Mouse (Mus musculus) kidney, postnatal 0 days (tissue): ENCODE data around the gene Rbmxl1. TPM values are rescaled to one million over a fixed set of nuclear protein-coding genes. Genes with fewer than 3 reads are reported as not detected.
"Not testable (repeated sequence)": the region's sequence is repeated elsewhere in the genome, so short reads cannot be mapped to it uniquely, and the experiment has no call there.

Experiments used
- ATAC-seq: fragments of 200-750 bp; cut with Nextera tagmentation; replicated peaks from 2 replicates; pipeline ENCODE4 v1.8.0; 2017; ENCODE audit warnings: low read depth, moderate number of reproducible peaks, moderate TSS enrichment, moderate library complexity; ENCODE audit not compliant: low FRiP score
- DNase-seq: peaks from one replicate; pipeline ENCODE4 v3.0.0-alpha.2; 2016; ENCODE audit warnings: low spot score
- H3K27ac ChIP-seq: fragments of 300-500 bp; sonication (generic); 2 replicates; pipeline ENCODE4 v1.5.1; 2014; ENCODE audit warnings: mild to moderate bottlenecking
- H3K27me3 ChIP-seq: fragments of 300-500 bp; sonication (generic); 2 replicates; pipeline ENCODE4 v1.6.1; 2014; ENCODE audit warnings: low read length, mixed read lengths; ENCODE audit not compliant: insufficient read depth
- H3K36me3 ChIP-seq: fragments of 300-500 bp; sonication (generic); 2 replicates; pipeline ENCODE4 v1.6.1; 2014; ENCODE audit warnings: low read length, mixed read lengths; ENCODE audit not compliant: insufficient read depth
- H3K4me1 ChIP-seq: fragments of 300-500 bp; sonication (generic); replicated peaks from 2 replicates; pipeline ENCODE4 v1.6.1; 2014; ENCODE audit warnings: antibody characterized with exemption, low read length, mixed read lengths; ENCODE audit not compliant: insufficient read depth
- H3K4me2 ChIP-seq: fragments of 300-500 bp; sonication (generic); 2 replicates; pipeline ENCODE4 v1.6.1; 2014; ENCODE audit warnings: mild to moderate bottlenecking, low read length, moderate library complexity, mixed read lengths
- H3K4me3 ChIP-seq: fragments of 300-500 bp; sonication (generic); replicated peaks from 2 replicates; pipeline ENCODE4 v1.5.1; 2014; ENCODE audit warnings: low read depth, low read length
- H3K9ac ChIP-seq: fragments of 300-500 bp; sonication (generic); 2 replicates; pipeline ENCODE4 v1.6.1; 2014; ENCODE audit warnings: low read depth, low read length
- H3K9me3 ChIP-seq: fragments of 300-500 bp; sonication (generic); replicated peaks from 2 replicates; pipeline ENCODE4 v1.6.1; 2016; ENCODE audit warnings: low read length, inconsistent platforms, mixed read lengths
- CTCF ChIP-seq: IDR thresholded peaks from 2 replicates; pipeline ENCODE4 v1.5.1; 2016; ENCODE audit warnings: antibody characterized with exemption, low read depth, mild to moderate bottlenecking, moderate library complexity
- WGBS: fragments of 180-500 bp; shearing (Covaris S2); extraction: QIAGEN DNeasy Blood & Tissue Kit; methylation state at CpG from one replicate; pipeline ENCODE4 v1.1.7; 2014; 5-methylcytosine and 5-hydroxymethylcytosine counted together
- polyA plus RNA-seq: library from polyadenylated mRNA; unstranded; fragments of >200 nt; fragmentation: Nextera tagmentation; extraction: Ambion mirVana; gene quantifications from 2 replicates; pipeline ENCODE4 v1.2.1, GENCODE M21; 2015

Rbmxl1 gene
- polyA plus RNA-seq, 1 experiment from 2014 or later, result 150 TPM

- Histone ChIP-seq H3K27me3 (no peaks in the 10 kb centered on the region), H3K4me3 (no peak overlapping the region), H3K36me3 (no peaks in the 10 kb centered on the region), H3K9me3 (no peaks in the 10 kb centered on the region), H3K4me2 (no peak overlapping the region), H3K27ac (no peak overlapping the region), H3K9ac (no peak overlapping the region), H3K4me1 (no peaks in the 10 kb centered on the region)
- WGBS, result 18% methylated on average over 2 of the region's 2 CpGs
- DNase-seq, result no peak
- no peak for ATAC-seq
- no peak for TF ChIP-seq CTCF
Observed at GRCm38 (mm10) chr8:78544545-78544944, 35.8 kb upstream of the Rbmxl1 start.

GRCm38 (mm10) chr8:78543621-78544020 lies 34.9 kb upstream of the Rbmxl1 start:
- no peak for TF ChIP-seq CTCF
- H3K27ac ChIP-seq, result no peak overlapping the region
- no peak overlapping the region for H3K9ac ChIP-seq
- no peak overlapping the region for H3K4me3 ChIP-seq
- ATAC-seq, result no peak
- no peak overlapping the region for H3K4me2 ChIP-seq
- H3K9me3 ChIP-seq, result no peaks in the 10 kb centered on the region
- no peaks in the 10 kb centered on the region for H3K27me3 ChIP-seq
- DNase-seq, result no peak
- no peaks in the 10 kb centered on the region for H3K36me3 ChIP-seq
- no peaks in the 10 kb centered on the region for H3K4me1 ChIP-seq
- WGBS, result 32% methylated on average over 1 of the region's 1 CpGs

- H3K27me3 ChIP-seq, DNase-seq, H3K4me3 ChIP-seq, ATAC-seq, H3K9me3 ChIP-seq, H3K4me2 ChIP-seq, H3K9ac ChIP-seq, H3K36me3 ChIP-seq, H3K4me1 ChIP-seq, H3K27ac ChIP-seq: not testable (repeated sequence)
- WGBS, result 75% methylated on average over 3 of the region's 6 CpGs
Observed at GRCm38 (mm10) chr8:78542670-78543069, 34.0 kb upstream of the Rbmxl1 start.

GRCm38 (mm10) chr8:78537795-78538194 lies 29.1 kb upstream of the Rbmxl1 start:
- no peak overlapping the region for H3K4me2 ChIP-seq

GRCm38 (mm10) chr8:78536716-78537115 lies 28.0 kb upstream of the Rbmxl1 start:
- Histone ChIP-seq H3K4me3 (no peak overlapping the region), H3K27me3 (no peaks in the 10 kb centered on the region), H3K27ac (no peak overlapping the region), H3K9ac (no peak overlapping the region), H3K9me3 (no peaks in the 10 kb centered on the region), H3K4me2 (no peak overlapping the region), H3K4me1 (no peaks in the 10 kb centered on the region), H3K36me3 (0 out of 2 replicates have a peak, but pooled peaks cover 9% of the 10 kb centered on the region)
- WGBS, result 82% methylated on average over 5 of the region's 5 CpGs
- ATAC-seq (no peak), DNase-seq (no peak)
- no peak for TF ChIP-seq CTCF

More at GRCm38 (mm10) chr8:78537795-78538194, 29.1 kb upstream of the Rbmxl1 start:
- DNase-seq (no peak), ATAC-seq (no peak)
- H3K4me3 ChIP-seq, result no peak overlapping the region
- H3K9me3 ChIP-seq, result no peaks in the 10 kb centered on the region
- H3K36me3 ChIP-seq, result 0 out of 2 replicates have a peak, but pooled peaks cover 9% of the 10 kb centered on the region
- no peak overlapping the region for H3K9ac ChIP-seq
- no peaks in the 10 kb centered on the region for H3K4me1 ChIP-seq
- 94% methylated on average over 3 of the region's 3 CpGs for WGBS
- no peak overlapping the region for H3K27ac ChIP-seq
- no peaks in the 10 kb centered on the region for H3K27me3 ChIP-seq
- TF ChIP-seq CTCF, result no peak

GRCm38 (mm10) chr8:78533981-78534380 lies 25.3 kb upstream of the Rbmxl1 start:
- no peak overlapping the region for H3K9ac ChIP-seq
- no peaks in the 10 kb centered on the region for H3K4me1 ChIP-seq
- no peak overlapping the region for H3K27ac ChIP-seq
- no peaks in the 10 kb centered on the region for H3K9me3 ChIP-seq
- whole genome bisulfite sequencing, result 85% methylated on average over 6 of the region's 6 CpGs
- DNase-seq, result no peak
- no peak overlapping the region for H3K4me3 ChIP-seq
- H3K27me3 ChIP-seq, result no peaks in the 10 kb centered on the region
- no peak for ATAC-seq
- H3K4me2 ChIP-seq, result no peak overlapping the region
- no peak for TF ChIP-seq CTCF
- H3K36me3 ChIP-seq, result peaks cover 21% of the 10 kb centered on the region; the same call in 1 of the 2 replicates

- H3K4me1 ChIP-seq, result no peaks in the 10 kb centered on the region
- H3K9ac ChIP-seq, result no peak overlapping the region
- no peak overlapping the region for H3K4me2 ChIP-seq
- H3K4me3 ChIP-seq, result no peak overlapping the region
- TF ChIP-seq CTCF, result no peak
- H3K9me3 ChIP-seq, result no peaks in the 10 kb centered on the region
- H3K27me3 ChIP-seq, result no peaks in the 10 kb centered on the region
- DNase-seq (no peak), ATAC-seq (no peak)
- H3K36me3 ChIP-seq, result no peaks in the 10 kb centered on the region
- WGBS, result 82% methylated on average over 3 of the region's 3 CpGs
- H3K27ac ChIP-seq, result no peak overlapping the region
Observed at GRCm38 (mm10) chr8:78515132-78515531, 6.4 kb upstream of the Rbmxl1 start.
